Mouse (Mus musculus): ENCODE measurements around the gene Tbpl1.

GRCm38 (mm10) chr10:22751175-22751682 lies 19.5 kb upstream of the Tbpl1 start:
- no peak for TF ChIP-seq USF1 (IDR thresholded peaks at IDR 0.05; ENCODE audit: low read depth, low read length)
- TF ChIP-seq CTCF (IDR thresholded peaks at IDR 0.05 in 2 of 3, conservative IDR thresholded peaks at IDR 0.05 in 1 of 3; ENCODE audit: control insufficient read depth in 1 of 3, insufficient read depth in 1 of 3, low read depth in 2 of 3, low read length in 3 of 3, poor library complexity in 1 of 3, severe bottlenecking in 1 of 3): no peak

Measured in MEL (cell line).